Mouse (Mus musculus): ENCODE measurements around the gene Prdx5. TPM values are rescaled to one million over a fixed set of nuclear protein-coding genes. Genes with fewer than 3 reads are reported as not detected.

Prdx5 gene
- total RNA-seq, 2 experiments from 2014 or later: 455 to 461 TPM

Small RNA genes lying within 50 kb of the gene (microRNA-seq; reads per million reads assigned to microRNA genes)
- gene Mir6990: 5.2 to 8.7 reads per million in 2 experiments

Other genes with a start within 250 kb of the Prdx5 start
- gene Rps6ka4, start 69.5 kb downstream of the Prdx5 start, total RNA-seq (2021): 10 to 100 TPM; 22.7 to 25.9 TPM
- gene Ccdc88b, start 51.9 kb downstream of the Prdx5 start, total RNA-seq (2021): 1 to 10 TPM in 1 of 2 experiments, under 1 TPM in 1; 0.69 to 1.2 TPM
- gene Trmt112, start 408 bp downstream of the Prdx5 start, total RNA-seq (2021): 10 to 100 TPM; 26.2 to 34.2 TPM
- gene Esrra, start 11.7 kb upstream of the Prdx5 start, total RNA-seq (2021): 100 to 1,000 TPM; 122 to 125 TPM
- not detected for gene Catsperz, start 15.3 kb upstream of the Prdx5 start, total RNA-seq (2021)
- gene Kcnk4, start 24.4 kb upstream of the Prdx5 start, total RNA-seq (2021): under 1 TPM in 1 of 2 experiments, not detected in 1; 0.27 TPM
- gene Bad, start 31.8 kb upstream of the Prdx5 start, total RNA-seq (2021): 10 to 100 TPM; 30.8 to 34.1 TPM
- gene Gpr137, start 32.4 kb upstream of the Prdx5 start, total RNA-seq (2021): 10 to 100 TPM; 28.8 to 32.4 TPM
- gene Ppp1r14b, start 64.9 kb upstream of the Prdx5 start, total RNA-seq (2021): 100 to 1,000 TPM; 168 to 180 TPM
- 10 to 100 TPM; 18.1 to 19.3 TPM for gene Plcb3, start 66.4 kb upstream of the Prdx5 start, total RNA-seq (2021)
- 10 to 100 TPM; 14.7 to 19.0 TPM for gene Fkbp2, start 70.4 kb upstream of the Prdx5 start, total RNA-seq (2021)
- 100 to 1,000 TPM; 284 to 285 TPM for gene Vegfb, start 77.5 kb upstream of the Prdx5 start, total RNA-seq (2021)
- 10 to 100 TPM; 59.4 to 62.4 TPM for gene Dnajc4, start 82.5 kb upstream of the Prdx5 start, total RNA-seq (2021)
- 10 to 100 TPM; 27.3 to 29.7 TPM for gene Nudt22, start 86.0 kb upstream of the Prdx5 start, total RNA-seq (2021)
- gene Trpt1, start 86.0 kb upstream of the Prdx5 start, total RNA-seq (2021): 10 to 100 TPM; 21.2 to 21.9 TPM
- gene Fermt3, start 109.4 kb upstream of the Prdx5 start, total RNA-seq (2021): 1 to 10 TPM; 5.2 to 6.6 TPM
- 100 to 1,000 TPM; 104 to 117 TPM for gene Stip1, start 129.9 kb upstream of the Prdx5 start, total RNA-seq (2021)
- gene Macrod1, start 146.7 kb upstream of the Prdx5 start, total RNA-seq (2021): 100 to 1,000 TPM; 168 to 172 TPM
- gene Flrt1, start 195.6 kb upstream of the Prdx5 start, total RNA-seq (2021): 1 to 10 TPM; 1.2 to 1.3 TPM